Mouse (Mus musculus) ES-E14 (cell line): ENCODE measurements around the gene Olfr148. TPM values are rescaled to one million over a fixed set of nuclear protein-coding genes. Genes with fewer than 3 reads are reported as not detected.
A peak's percentile ranks its signal among the peaks of the same experiment; 100 is the strongest.

ENCODE experiments used
- DNase-seq: peaks from one replicate; pipeline ENCODE4 v3.0.0-alpha.2; 2013; ENCODE audit warnings: low read depth, low spot score
- H3K27ac ChIP-seq: 2 replicates; pipeline ENCODE4 v1.5.1; 2012; ENCODE audit warnings: low read depth, mild to moderate bottlenecking, low read length, moderate library complexity, mixed read lengths; ENCODE audit not compliant: poor library complexity, insufficient read depth, severe bottlenecking
- H3K36me3 ChIP-seq: 2 replicates; pipeline ENCODE4 v1.6.1; 2012; ENCODE audit warnings: mild to moderate bottlenecking, low read length, moderate library complexity, mixed read lengths; ENCODE audit not compliant: control insufficient read depth, poor library complexity, insufficient read depth, severe bottlenecking
- H3K4me1 ChIP-seq, 2 experiments: fragments of 150-350 bp in 1 of 2; sonication (generic) in 1 of 2; 2 replicates each; pipeline ENCODE4 v1.6.1; 2012; ENCODE audit warnings: low read length in 2 of 2, mild to moderate bottlenecking in 1 of 2, mixed read lengths in 1 of 2; ENCODE audit not compliant: control insufficient read depth in 2 of 2, insufficient read depth in 2 of 2, poor library complexity in 1 of 2
- H3K4me3 ChIP-seq, 2 experiments: fragments of 150-350 bp in 1 of 2; sonication (generic) in 1 of 2; 2 replicates each; pipeline ENCODE4 v1.5.1; 2012; ENCODE audit warnings: low read length in 2 of 2, low read depth in 1 of 2, mild to moderate bottlenecking in 1 of 2, mixed read lengths in 1 of 2; ENCODE audit not compliant: insufficient read depth in 1 of 2, poor library complexity in 1 of 2, severe bottlenecking in 1 of 2
- H3K9ac ChIP-seq: 2 replicates; pipeline ENCODE4 v1.6.1; 2012; ENCODE audit warnings: low read depth, mild to moderate bottlenecking, low read length, mixed read lengths; ENCODE audit not compliant: poor library complexity, insufficient read depth, severe bottlenecking
- H3K9me3 ChIP-seq: fragments of 150-350 bp; sonication (generic); 2 replicates; pipeline ENCODE4 v1.6.1; 2012; ENCODE audit warnings: low read depth, mild to moderate bottlenecking, low read length; ENCODE audit not compliant: control insufficient read depth, insufficient read depth
- CHD2 ChIP-seq: IDR thresholded peaks from 2 replicates; pipeline ENCODE4 v1.6.1; 2014; ENCODE audit warnings: mild to moderate bottlenecking, low read depth, low read length, inconsistent platforms
- HCFC1 ChIP-seq: IDR thresholded peaks from 2 replicates; pipeline ENCODE4 v1.6.1; 2012; ENCODE audit warnings: low read length, inconsistent platforms, borderline replicate concordance; ENCODE audit not compliant: insufficient read depth
- MAFK ChIP-seq: IDR thresholded peaks from 2 replicates; pipeline ENCODE4 v1.6.1; 2014; ENCODE audit warnings: mild to moderate bottlenecking, low read depth, low read length, inconsistent platforms; ENCODE audit not compliant: insufficient read depth
- ZC3H11A ChIP-seq: IDR thresholded peaks from 2 replicates; pipeline ENCODE4 v1.6.1; 2012; ENCODE audit warnings: low read depth, mild to moderate bottlenecking, inconsistent platforms, low read length, borderline replicate concordance
- ZNF384 ChIP-seq: IDR thresholded peaks from 2 replicates; pipeline ENCODE4 v1.6.1; 2012; ENCODE audit warnings: low read depth, low read length, inconsistent platforms
- in situ Hi-C, 2 experiments: fragments of 600-800 bp; cut with MboI; formaldehyde crosslinking; loops; one replicate each; pipeline ENCODE4 v1.15.1; 2025; ENCODE audit warnings: low sequenced_read_pairs in 2 of 2, inconsistent platforms in 1 of 2; ENCODE audit not compliant: unreplicated experiment in 2 of 2
- total RNA-seq: library from RNA; depleted of rRNA; stranded (reverse); fragments of 300-350 nt; gene quantifications from 2 replicates; pipeline ENCODE4 v1.2.3, GENCODE M21; 2012; rRNA removed

Gene Olfr148
- not detected in 2 replicates for total RNA-seq

DNA sequence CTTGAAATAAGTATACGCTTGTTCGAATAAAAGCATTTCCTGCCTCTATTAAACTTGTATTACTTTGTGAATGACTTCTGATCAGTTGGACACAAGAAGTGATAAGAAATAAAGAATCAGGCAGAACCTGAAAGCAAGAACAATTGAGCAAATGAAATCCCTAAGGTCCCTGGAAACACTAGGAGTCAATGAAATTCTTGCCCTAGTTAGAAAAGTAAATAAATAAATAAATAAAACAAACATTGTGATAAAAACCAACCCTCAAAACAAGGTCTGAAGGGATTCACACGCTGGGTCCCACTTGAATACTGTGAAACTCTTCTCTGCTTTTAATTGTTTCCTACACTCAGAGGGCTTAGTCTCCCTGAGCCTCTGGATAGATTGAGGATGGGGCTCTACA, at the start of gene Olfr148:
TSS of gene Olfr148 (plus strand) at position 301 of the 400 bp plus-strand sequence.
- Histone ChIP-seq H3K4me3 (no peak within 1 kb of the TSS), H3K27ac (no peak within 1 kb of the TSS), H3K9me3 (no peaks in the 10 kb centered on the region), H3K9ac (no peak within 1 kb of the TSS), H3K4me1 (no peaks in the 10 kb centered on the region), H3K36me3 (no peaks in the 10 kb centered on the region)
- TF ChIP-seq MAFK (no peak), HCFC1 (no peak), CHD2 (no peak), ZC3H11A (no peak), ZNF384 (no peak)
- in situ Hi-C loops, result no loop called here
- no peak for DNase-seq

DNA sequence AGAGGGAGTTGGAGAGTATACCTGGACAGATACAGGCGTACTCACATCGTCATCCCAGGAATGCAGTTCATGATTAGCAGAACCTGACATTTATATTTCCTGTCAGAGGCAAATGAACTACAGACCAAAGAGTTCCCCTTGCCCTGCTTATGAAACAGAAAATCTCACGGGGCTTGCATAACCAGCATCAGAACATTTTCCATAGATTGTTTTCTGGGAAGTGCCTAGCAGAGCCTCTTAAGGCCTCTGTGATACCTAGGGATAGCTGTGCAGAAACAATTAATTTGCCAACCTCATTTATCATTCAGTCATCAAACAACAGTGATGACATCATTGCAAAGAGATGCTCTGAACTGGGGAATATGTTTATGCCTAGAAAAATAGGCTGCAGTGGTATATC, 35.0 kb upstream of the Olfr148 start, which contains the start of gene Olfr959:
TSS of gene Olfr959 (minus strand) at position 101 of the 400 bp plus-strand sequence.
- Histone ChIP-seq H3K27ac (no peak within 1 kb of the TSS), H3K9ac (no peak within 1 kb of the TSS), H3K9me3 (no peaks in the 10 kb centered on the region), H3K4me3 (no peak within 1 kb of the TSS), H3K36me3 (no peaks in the 10 kb centered on the region), H3K4me1 (no peaks in the 10 kb centered on the region)
- TF ChIP-seq ZNF384 (no peak), MAFK (no peak), HCFC1 (no peak), CHD2 (no peak), ZC3H11A (no peak)
- in situ Hi-C loops, result no loop called here
- DNase-seq, result no peak

DNA sequence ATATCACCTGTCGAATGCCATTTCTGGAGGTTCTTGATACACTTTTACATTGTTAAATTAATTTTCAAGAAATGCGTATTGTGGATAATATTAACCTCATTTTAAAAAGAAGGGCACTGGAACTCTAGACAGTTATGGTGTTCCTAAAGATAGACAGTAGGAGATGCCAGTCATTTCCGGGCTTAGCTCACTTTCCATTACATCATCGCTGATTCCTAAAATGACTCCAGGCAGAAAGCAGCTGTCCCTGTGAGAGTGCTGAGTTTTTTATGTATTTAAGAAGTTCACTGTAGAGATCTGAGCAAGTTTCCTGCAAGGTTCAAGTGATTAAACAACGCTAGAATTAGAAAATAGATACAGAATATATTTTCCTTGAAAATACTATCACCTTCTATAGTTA, 33.4 kb upstream of the Olfr148 start:
- Histone ChIP-seq H3K9ac (no peak overlapping the region), H3K4me1 (no peaks in the 10 kb centered on the region), H3K36me3 (no peaks in the 10 kb centered on the region), H3K9me3 (no peaks in the 10 kb centered on the region), H3K27ac (no peak overlapping the region), H3K4me3 (no peak overlapping the region)
- DNase-seq, result no peak
- in situ Hi-C loops, result no loop called here
- no peak for TF ChIP-seq ZC3H11A
- no peak for TF ChIP-seq HCFC1
- no peak for TF ChIP-seq CHD2

DNA sequence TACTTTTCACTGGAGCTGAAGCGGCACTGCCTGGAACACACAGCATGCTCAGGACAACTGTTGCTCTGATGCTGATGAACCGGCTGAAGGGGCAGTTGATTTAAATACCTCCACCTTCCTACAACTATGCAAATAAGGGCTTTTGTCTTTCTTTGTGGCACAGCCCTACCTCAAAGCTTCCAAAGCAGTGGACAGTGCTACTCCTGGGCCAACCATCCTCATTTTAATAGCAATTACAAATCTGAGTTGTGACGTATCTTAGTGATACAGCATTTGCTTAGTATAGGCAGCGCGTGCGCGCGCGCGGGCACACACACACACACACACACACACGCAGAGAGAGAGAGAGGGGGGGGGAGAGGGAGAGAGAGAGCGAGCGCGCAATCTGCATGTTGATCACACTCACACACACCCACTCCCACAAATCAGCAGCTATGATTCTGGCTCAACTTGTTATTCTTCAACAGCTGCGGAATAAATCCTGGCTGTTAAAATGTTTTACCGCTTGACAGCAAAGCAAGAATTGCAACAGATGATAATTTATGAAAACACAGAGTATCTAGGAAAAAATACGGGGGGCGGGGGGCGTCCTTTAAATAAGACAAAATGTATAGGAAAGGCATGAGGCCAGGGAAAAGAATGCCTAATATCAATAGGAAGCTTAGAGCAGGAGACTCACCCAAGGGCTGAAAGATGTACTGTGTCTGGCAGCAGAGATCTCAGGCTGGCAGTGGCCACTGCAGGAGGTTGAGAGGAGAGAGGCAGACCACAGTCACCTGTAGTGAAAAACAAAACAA, 7.7 kb upstream of the Olfr148 start:
- Histone ChIP-seq H3K4me1 (peaks cover 3 to 4% of the 10 kb centered on the region in 2 experiments; a peak in 3 of 4 replicates), H3K9ac (no peak overlapping the region), H3K27ac (no peak overlapping the region), H3K36me3 (no peaks in the 10 kb centered on the region), H3K4me3 (peak overlapping the region in 1 of 2 experiments; percentile 51; a peak in 2 of 4 replicates), H3K9me3 (no peaks in the 10 kb centered on the region)
- DNase-seq, result peak; percentile 17
- in situ Hi-C loops, result no loop called here
- TF ChIP-seq CHD2 (no peak), ZC3H11A (no peak), MAFK (no peak)
